Mouse (Mus musculus) bone marrow macrophage, adult 2 months (primary cell): ENCODE data around the gene Olfr963.

Experiments used
- CTCF ChIP-seq: IDR thresholded peaks from 2 replicates; pipeline ENCODE4 v1.5.1; 2012; ENCODE audit warnings: low read depth, mild to moderate bottlenecking, low read length, moderate library complexity
- POLR2A ChIP-seq: IDR thresholded peaks from 2 replicates; pipeline ENCODE4 v1.6.1; 2012; ENCODE audit warnings: mild to moderate bottlenecking, low read depth, low read length, borderline replicate concordance

DNA sequence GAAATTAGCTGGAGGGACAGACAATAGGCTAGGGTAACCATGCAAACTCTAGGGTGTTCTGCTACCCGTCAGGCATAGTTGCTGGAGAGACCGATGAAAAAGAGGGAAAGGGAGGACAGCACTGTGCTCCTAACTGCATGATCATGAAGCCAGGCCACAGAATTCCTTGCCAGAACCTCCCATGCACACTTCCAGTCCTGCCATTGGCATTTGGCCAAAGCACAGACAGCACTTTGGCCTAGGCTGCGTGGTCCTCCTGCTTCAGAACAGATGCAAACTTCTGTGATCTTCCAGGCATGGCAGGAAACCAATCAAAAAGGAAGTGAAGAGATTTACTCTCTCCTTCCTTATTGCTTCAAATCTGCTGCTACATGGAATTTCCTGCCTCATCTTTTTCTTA is 42.0 kb downstream of the Olfr963 start:
- TF ChIP-seq POLR2A = no peak
- TF ChIP-seq CTCF = no peak
